Mouse (Mus musculus): Measurements from ENCODE around the gene Mfsd2b. TPM values are rescaled to one million over a fixed set of nuclear protein-coding genes. Genes with fewer than 3 reads are reported as not detected.

Gene Mfsd2b
- polyA plus RNA-seq, 1 experiment from 2014 or later: 0.83 TPM

GRCm38 (mm10) chr12:4842456-4842855 is 31.7 kb downstream of the Mfsd2b start:
- no peak for DNase-seq (ENCODE audit: low spot score)
- Histone ChIP-seq H3K27ac (ENCODE audit: low read depth, low read length) (no peak overlapping the region), H3K4me2 (ENCODE audit: low read length) (no peak overlapping the region)

GRCm38 (mm10) chr12:4841392-4841887 is 32.7 kb downstream of the Mfsd2b start, which contains the start of gene Fkbp1b:
Gene Fkbp1b, minus strand, starts transcription at chr12:4841591.
- 1% methylated on average over 36 of the region's 37 CpGs for WGBS
- peak; percentile 43 for ATAC-seq
- H3K27me3 ChIP-seq (replicated peaks; ENCODE audit: control insufficient read depth, insufficient read depth, low read length): peaks cover 6% of the 10 kb centered on the region; the same call in 1 of the 2 replicates

More at GRCm38 (mm10) chr12:4842456-4842855, 31.7 kb downstream of the Mfsd2b start:
- Histone ChIP-seq H3K9ac (ENCODE audit: low read length) (no peak overlapping the region), H3K9me3 (replicated peaks; ENCODE audit: control insufficient read depth, low read length) (no peaks in the 10 kb centered on the region), H3K36me3 (ENCODE audit: control insufficient read depth, insufficient read depth, low read length) (no peaks in the 10 kb centered on the region), H3K4me1 (ENCODE audit: control insufficient read depth, insufficient read depth, low read length) (peaks cover 7% of the 10 kb centered on the region; the same call in 1 of the 2 replicates), H3K27me3 (replicated peaks; ENCODE audit: control insufficient read depth, insufficient read depth, low read length) (peaks cover 6% of the 10 kb centered on the region; the same call in 1 of the 2 replicates), H3K4me3 (ENCODE audit: low read depth, low read length) (no peak overlapping the region)
- WGBS: 87% methylated on average over 8 of the region's 8 CpGs
- no peak; the same call in 1 of the 2 replicates for ATAC-seq

GRCm38 (mm10) chr12:4840741-4841140 is 33.4 kb downstream of the Mfsd2b start:
- Histone ChIP-seq H3K4me3 (ENCODE audit: low read depth, low read length) (peak overlapping the region; percentile 70), H3K4me1 (ENCODE audit: control insufficient read depth, insufficient read depth, low read length) (peaks cover 7% of the 10 kb centered on the region; the same call in 1 of the 2 replicates), H3K4me2 (ENCODE audit: low read length) (peak overlapping the region; percentile 92), H3K27ac (ENCODE audit: low read depth, low read length) (no peak overlapping the region), H3K27me3 (replicated peaks; ENCODE audit: control insufficient read depth, insufficient read depth, low read length) (peaks cover 6% of the 10 kb centered on the region; the same call in 1 of the 2 replicates), H3K9me3 (replicated peaks; ENCODE audit: control insufficient read depth, low read length) (no peaks in the 10 kb centered on the region), H3K9ac (ENCODE audit: low read length) (peak overlapping the region; percentile 77), H3K36me3 (ENCODE audit: control insufficient read depth, insufficient read depth, low read length) (no peaks in the 10 kb centered on the region)
- ATAC-seq (no peak), DNase-seq (ENCODE audit: low spot score) (peak; percentile 20)
- WGBS: 2% methylated on average over 11 of the region's 11 CpGs

More at GRCm38 (mm10) chr12:4841392-4841887, 32.7 kb downstream of the Mfsd2b start, which contains the start of gene Fkbp1b:
- Histone ChIP-seq H3K9me3 (replicated peaks; ENCODE audit: control insufficient read depth, low read length) (no peaks in the 10 kb centered on the region), H3K9ac (ENCODE audit: low read length) (peak within 1 kb of the TSS; percentile 77), H3K27ac (ENCODE audit: low read depth, low read length) (no peak within 1 kb of the TSS), H3K36me3 (ENCODE audit: control insufficient read depth, insufficient read depth, low read length) (no peaks in the 10 kb centered on the region), H3K4me3 (ENCODE audit: low read depth, low read length) (peak within 1 kb of the TSS; percentile 70), H3K4me1 (ENCODE audit: control insufficient read depth, insufficient read depth, low read length) (peaks cover 7% of the 10 kb centered on the region; the same call in 1 of the 2 replicates), H3K4me2 (ENCODE audit: low read length) (peak within 1 kb of the TSS; percentile 92)
- peak; percentile 48 for DNase-seq (ENCODE audit: low spot score)

- ATAC-seq: no peak
- H3K27ac ChIP-seq (ENCODE audit: low read depth, low read length): no peak overlapping the region
- no peaks in the 10 kb centered on the region for H3K9me3 ChIP-seq (replicated peaks; ENCODE audit: control insufficient read depth, low read length)
- H3K27me3 ChIP-seq (replicated peaks; ENCODE audit: control insufficient read depth, insufficient read depth, low read length): peaks cover 6% of the 10 kb centered on the region; the same call in 1 of the 2 replicates
- peaks cover 7% of the 10 kb centered on the region; the same call in 1 of the 2 replicates for H3K4me1 ChIP-seq (ENCODE audit: control insufficient read depth, insufficient read depth, low read length)
- no peak overlapping the region for H3K4me3 ChIP-seq (ENCODE audit: low read depth, low read length)
- H3K9ac ChIP-seq (ENCODE audit: low read length): no peak overlapping the region
- no peak overlapping the region; the same call in 1 of the 2 replicates for H3K4me2 ChIP-seq (ENCODE audit: low read length)
- DNase-seq (ENCODE audit: low spot score): no peak
- no peaks in the 10 kb centered on the region for H3K36me3 ChIP-seq (ENCODE audit: control insufficient read depth, insufficient read depth, low read length)
- WGBS: 55% methylated on average over 6 of the region's 6 CpGs
Measured at GRCm38 (mm10) chr12:4840010-4840409, 34.1 kb downstream of the Mfsd2b start.

DNA sequence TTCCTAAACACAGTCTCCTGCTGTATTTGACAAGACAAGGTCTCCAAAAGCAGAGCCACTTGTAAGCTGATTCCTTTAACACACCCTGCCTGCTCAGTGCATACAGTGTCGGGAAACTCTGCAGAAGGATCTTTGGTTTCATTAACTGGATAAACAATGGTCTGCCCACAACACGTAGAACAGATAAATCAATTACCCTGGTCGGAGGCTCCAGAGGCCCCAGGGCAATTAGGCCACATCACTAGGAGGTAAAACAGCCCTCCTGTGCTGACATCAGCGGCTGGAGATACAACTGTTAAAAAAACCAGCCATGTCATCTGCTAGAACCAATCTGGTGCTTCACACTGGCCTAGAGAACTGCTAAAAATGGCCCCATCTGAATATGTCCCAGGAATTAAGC is 37.2 kb downstream of the Mfsd2b start:
- 58% methylated on average over 4 of the region's 4 CpGs for WGBS
- Histone ChIP-seq H3K4me1 (ENCODE audit: control insufficient read depth, insufficient read depth, low read length) (no peaks in the 10 kb centered on the region), H3K9ac (ENCODE audit: low read length) (no peak overlapping the region), H3K4me3 (ENCODE audit: low read depth, low read length) (no peak overlapping the region), H3K27me3 (replicated peaks; ENCODE audit: control insufficient read depth, insufficient read depth, low read length) (peaks cover 6% of the 10 kb centered on the region; the same call in 1 of the 2 replicates), H3K27ac (ENCODE audit: low read depth, low read length) (no peak overlapping the region), H3K4me2 (ENCODE audit: low read length) (no peak overlapping the region), H3K36me3 (ENCODE audit: control insufficient read depth, insufficient read depth, low read length) (0 out of 2 replicates have a peak, but pooled peaks cover 4% of the 10 kb centered on the region), H3K9me3 (replicated peaks; ENCODE audit: control insufficient read depth, low read length) (no peaks in the 10 kb centered on the region)
- ATAC-seq: no peak
- no peak for DNase-seq (ENCODE audit: low spot score)

GRCm38 (mm10) chr12:4827256-4827655 is 46.9 kb downstream of the Mfsd2b start:
- H3K27ac ChIP-seq (ENCODE audit: low read depth, low read length): no peak overlapping the region
- ATAC-seq (no peak), DNase-seq (ENCODE audit: low spot score) (no peak)
- no peak overlapping the region for H3K9ac ChIP-seq (ENCODE audit: low read length)
- H3K27me3 ChIP-seq (replicated peaks; ENCODE audit: control insufficient read depth, insufficient read depth, low read length): no peaks in the 10 kb centered on the region
- no peak overlapping the region for H3K4me2 ChIP-seq (ENCODE audit: low read length)
- no peak overlapping the region for H3K4me3 ChIP-seq (ENCODE audit: low read depth, low read length)
- no peaks in the 10 kb centered on the region for H3K9me3 ChIP-seq (replicated peaks; ENCODE audit: control insufficient read depth, low read length)
- 69% methylated on average over 3 of the region's 3 CpGs for WGBS
- H3K4me1 ChIP-seq (ENCODE audit: control insufficient read depth, insufficient read depth, low read length): no peaks in the 10 kb centered on the region
- peaks cover 58% of the 10 kb centered on the region for H3K36me3 ChIP-seq (ENCODE audit: control insufficient read depth, insufficient read depth, low read length)

GRCm38 (mm10) chr12:4817361-4818101 is 56.6 kb downstream of the Mfsd2b start, which contains the start of gene Sf3b6:
Gene Sf3b6, plus strand, starts transcription at chr12:4817544.
- Histone ChIP-seq H3K9ac (ENCODE audit: low read length) (peak within 1 kb of the TSS; percentile 69), H3K27ac (ENCODE audit: low read depth, low read length) (peak within 1 kb of the TSS; percentile 74; the same call in 1 of the 2 replicates), H3K27me3 (replicated peaks; ENCODE audit: control insufficient read depth, insufficient read depth, low read length) (no peaks in the 10 kb centered on the region), H3K9me3 (replicated peaks; ENCODE audit: control insufficient read depth, low read length) (no peaks in the 10 kb centered on the region), H3K4me1 (ENCODE audit: control insufficient read depth, insufficient read depth, low read length) (peaks cover 7% of the 10 kb centered on the region), H3K36me3 (ENCODE audit: control insufficient read depth, insufficient read depth, low read length) (peaks cover 20% of the 10 kb centered on the region), H3K4me2 (ENCODE audit: low read length) (peak within 1 kb of the TSS; percentile 83), H3K4me3 (ENCODE audit: low read depth, low read length) (peak within 1 kb of the TSS; percentile 81)
- peak; percentile 99 for DNase-seq (ENCODE audit: low spot score)
- under 1% methylated on average over 49 of the region's 49 CpGs for WGBS
- peak; percentile 99 for ATAC-seq

DNA sequence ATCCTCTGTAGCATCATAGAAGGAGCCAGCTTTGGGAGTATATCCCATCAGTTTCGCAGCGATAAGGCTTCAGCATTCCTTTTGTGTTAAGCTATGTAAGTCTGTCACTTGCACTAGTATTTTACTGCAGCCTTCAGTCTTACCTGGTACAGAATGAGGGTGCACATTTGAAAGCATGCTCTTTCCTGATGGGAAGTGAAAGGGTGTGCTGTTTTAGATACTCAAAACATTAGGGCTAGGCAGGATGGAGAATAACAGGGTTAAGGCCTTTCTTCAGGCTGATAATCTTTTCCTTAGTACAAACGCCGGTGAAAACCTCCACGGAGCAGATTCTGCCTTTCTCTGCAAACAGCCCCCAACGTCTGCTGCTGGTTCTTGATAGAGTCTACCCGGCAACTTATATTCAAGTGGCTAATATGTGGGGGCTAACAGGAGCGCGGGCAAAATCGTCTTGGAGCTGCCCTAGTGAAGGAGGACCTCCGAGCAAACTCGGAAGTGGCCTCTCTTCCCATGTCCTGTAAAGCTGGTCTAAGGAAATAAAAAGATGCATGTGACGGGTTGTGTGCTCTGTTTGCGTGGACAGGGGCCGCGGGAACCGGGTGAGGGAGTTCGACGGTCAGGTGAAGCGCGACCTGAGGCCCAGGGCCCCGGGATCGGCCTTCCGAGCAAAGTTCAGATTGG is 57.3 kb downstream of the Mfsd2b start:
- 9% methylated on average over 24 of the region's 24 CpGs for WGBS
- Histone ChIP-seq H3K27ac (ENCODE audit: low read depth, low read length) (peak overlapping the region; percentile 74; the same call in 1 of the 2 replicates), H3K4me2 (ENCODE audit: low read length) (peak overlapping the region; percentile 59), H3K4me1 (ENCODE audit: control insufficient read depth, insufficient read depth, low read length) (peaks cover 7% of the 10 kb centered on the region), H3K36me3 (ENCODE audit: control insufficient read depth, insufficient read depth, low read length) (peaks cover 13% of the 10 kb centered on the region), H3K27me3 (replicated peaks; ENCODE audit: control insufficient read depth, insufficient read depth, low read length) (no peaks in the 10 kb centered on the region), H3K9ac (ENCODE audit: low read length) (peak overlapping the region; percentile 69), H3K9me3 (replicated peaks; ENCODE audit: control insufficient read depth, low read length) (no peaks in the 10 kb centered on the region), H3K4me3 (ENCODE audit: low read depth, low read length) (peak overlapping the region; percentile 81)
- peak; percentile 3; the same call in 1 of the 2 replicates for ATAC-seq
- DNase-seq (ENCODE audit: low spot score): no peak
